Mouse (Mus musculus): ENCODE measurements around the gene Adgrb2. TPM values are rescaled to one million over a fixed set of nuclear protein-coding genes. Genes with fewer than 3 reads are reported as not detected.

Adgrb2 gene
- polyA plus RNA-seq, 1 experiment from 2014 or later = 0.33 TPM

DNA sequence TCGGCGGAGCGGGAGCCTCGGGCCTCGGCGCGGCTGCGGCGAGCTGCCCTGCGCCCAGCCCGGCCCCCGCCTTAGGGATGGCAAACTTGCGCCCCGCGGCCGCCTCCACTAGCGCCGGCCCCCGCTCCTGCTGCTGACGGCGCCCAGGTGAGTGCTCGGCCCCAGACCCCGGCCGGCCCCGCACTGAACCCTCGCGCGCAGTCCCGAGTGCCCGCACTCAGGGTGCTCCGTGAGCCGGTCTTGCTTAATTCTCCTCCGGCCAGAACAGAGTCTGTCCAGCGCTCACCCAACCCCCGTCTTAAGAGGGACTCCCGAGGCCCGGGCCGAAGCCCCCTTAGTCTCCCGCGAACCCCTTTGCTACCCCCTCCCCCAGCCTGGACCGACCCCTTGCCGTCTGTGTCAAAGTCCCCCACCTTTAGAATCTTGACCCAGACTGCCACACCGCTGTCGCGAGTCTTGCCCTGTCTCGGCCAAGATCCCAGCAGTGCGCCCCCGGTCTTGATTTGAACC, 546 bp downstream of the Adgrb2 start:
- TF ChIP-seq EP300 (IDR thresholded peaks at IDR 0.05) (no peak), CTCF (IDR thresholded peaks at IDR 0.05) (no peak)
- peak overlapping the region; percentile 50 for H3K4me3 ChIP-seq (ENCODE audit: low read depth, low read length)
- H3K9ac ChIP-seq (replicated peaks; ENCODE audit: low read depth) = no peak overlapping the region
- WGBS = under 1% methylated on average over 29 of the region's 48 CpGs
- peaks cover 16% of the 10 kb centered on the region; the same call in 1 of the 2 replicates for H3K4me1 ChIP-seq (ENCODE audit: insufficient read depth, low read depth, low read length)
- H3K27me3 ChIP-seq (replicated peaks; ENCODE audit: insufficient read depth, low read length) = peaks cover 45% of the 10 kb centered on the region
- peak; percentile 23 for DNase-seq (ENCODE audit: low spot score)
- ATAC-seq = peak; percentile 25
- no peaks in the 10 kb centered on the region for H3K9me3 ChIP-seq (ENCODE audit: low read length)
- no peaks in the 10 kb centered on the region for H3K36me3 ChIP-seq (ENCODE audit: insufficient read depth, low read length)
- H3K4me2 ChIP-seq (replicated peaks; ENCODE audit: low read depth, low read length) = peak overlapping the region; percentile 98
- no peak overlapping the region for H3K27ac ChIP-seq (ENCODE audit: low read length)

GRCm38 (mm10) chr4:129985671-129986441, 1.2 kb downstream of the Adgrb2 start:
- Histone ChIP-seq H3K4me1 (ENCODE audit: insufficient read depth, low read depth, low read length) (peaks cover 16% of the 10 kb centered on the region; the same call in 1 of the 2 replicates), H3K9me3 (ENCODE audit: low read length) (no peaks in the 10 kb centered on the region), H3K27me3 (replicated peaks; ENCODE audit: insufficient read depth, low read length) (peaks cover 45% of the 10 kb centered on the region), H3K9ac (replicated peaks; ENCODE audit: low read depth) (no peak overlapping the region), H3K27ac (ENCODE audit: low read length) (no peak overlapping the region), H3K4me2 (replicated peaks; ENCODE audit: low read depth, low read length) (peak overlapping the region; percentile 98), H3K4me3 (ENCODE audit: low read depth, low read length) (peak overlapping the region; percentile 50), H3K36me3 (ENCODE audit: insufficient read depth, low read length) (no peaks in the 10 kb centered on the region)
- TF ChIP-seq EP300 (IDR thresholded peaks at IDR 0.05) (no peak), CTCF (IDR thresholded peaks at IDR 0.05) (peak; percentile 55)
- WGBS = 2% methylated on average over 57 of the region's 58 CpGs
- ATAC-seq = no peak
- peak; percentile 16 for DNase-seq (ENCODE audit: low spot score)

DNA sequence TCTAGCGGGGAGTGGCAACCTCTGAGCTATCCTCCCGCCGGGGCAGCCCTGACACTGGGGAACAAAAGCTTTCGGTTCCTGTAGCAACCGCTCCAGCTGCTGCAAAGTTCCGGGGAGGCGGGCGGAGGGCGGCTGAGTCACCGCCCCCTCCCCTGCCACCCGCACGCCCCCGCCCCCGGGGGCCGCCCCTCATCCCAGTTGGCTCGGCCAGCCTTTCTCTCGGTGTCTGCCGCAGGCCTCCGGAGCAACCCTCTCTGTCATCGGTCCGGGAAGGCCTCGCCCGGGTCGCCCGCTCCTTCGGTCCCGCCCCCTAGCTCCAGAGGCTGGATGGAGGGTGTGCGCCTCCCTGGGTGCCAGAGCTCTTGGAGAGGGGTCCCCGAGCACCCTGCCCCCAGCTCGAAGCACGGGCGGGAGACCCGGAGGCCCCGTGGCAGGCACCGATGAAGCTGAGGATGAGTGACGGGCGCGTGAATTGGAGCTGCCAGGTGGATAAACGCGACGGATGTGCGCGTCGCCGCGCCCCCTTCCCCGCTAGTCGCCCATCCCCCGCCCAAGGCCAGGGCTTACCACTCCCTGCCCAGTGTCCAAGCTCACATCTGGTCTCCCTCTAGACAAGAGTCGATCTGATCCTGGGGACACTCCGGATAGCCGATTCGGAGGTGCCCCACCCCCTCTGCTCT, 3.3 kb downstream of the Adgrb2 start:
- Histone ChIP-seq H3K27me3 (replicated peaks; ENCODE audit: insufficient read depth, low read length) (peaks cover 34% of the 10 kb centered on the region), H3K4me2 (replicated peaks; ENCODE audit: low read depth, low read length) (peak overlapping the region; percentile 80), H3K27ac (ENCODE audit: low read length) (no peak overlapping the region), H3K4me3 (ENCODE audit: low read depth, low read length) (peak overlapping the region; percentile 48), H3K36me3 (ENCODE audit: insufficient read depth, low read length) (no peaks in the 10 kb centered on the region), H3K4me1 (ENCODE audit: insufficient read depth, low read depth, low read length) (peaks cover 16% of the 10 kb centered on the region; the same call in 1 of the 2 replicates), H3K9ac (replicated peaks; ENCODE audit: low read depth) (no peak overlapping the region), H3K9me3 (ENCODE audit: low read length) (no peaks in the 10 kb centered on the region)
- DNase-seq (ENCODE audit: low spot score) = peak; percentile 62
- peak; percentile 47 for ATAC-seq
- TF ChIP-seq EP300 (IDR thresholded peaks at IDR 0.05) = no peak
- no peak for TF ChIP-seq CTCF (IDR thresholded peaks at IDR 0.05)
- WGBS = 1% methylated on average over 42 of the region's 53 CpGs

- no peak overlapping the region for H3K27ac ChIP-seq (ENCODE audit: low read length)
- H3K4me3 ChIP-seq (ENCODE audit: low read depth, low read length) = no peak overlapping the region
- no peak for ATAC-seq
- no peak for TF ChIP-seq CTCF (IDR thresholded peaks at IDR 0.05)
- no peak for TF ChIP-seq EP300 (IDR thresholded peaks at IDR 0.05)
- 73% methylated on average over 4 of the region's 4 CpGs for WGBS
- peaks cover 13% of the 10 kb centered on the region; the same call in 1 of the 2 replicates for H3K4me1 ChIP-seq (ENCODE audit: insufficient read depth, low read depth, low read length)
- H3K9me3 ChIP-seq (ENCODE audit: low read length) = no peaks in the 10 kb centered on the region
- peaks cover 26% of the 10 kb centered on the region; the same call in 1 of the 2 replicates for H3K27me3 ChIP-seq (replicated peaks; ENCODE audit: insufficient read depth, low read length)
- no peak overlapping the region for H3K9ac ChIP-seq (replicated peaks; ENCODE audit: low read depth)
- no peak overlapping the region for H3K4me2 ChIP-seq (replicated peaks; ENCODE audit: low read depth, low read length)
- DNase-seq (ENCODE audit: low spot score) = no peak
- H3K36me3 ChIP-seq (ENCODE audit: insufficient read depth, low read length) = no peaks in the 10 kb centered on the region
Observed at GRCm38 (mm10) chr4:129989925-129990324, 5.3 kb downstream of the Adgrb2 start.

GRCm38 (mm10) chr4:129992720-129993119, 8.1 kb downstream of the Adgrb2 start:
- no peak for TF ChIP-seq CTCF (IDR thresholded peaks at IDR 0.05)
- no peak for TF ChIP-seq EP300 (IDR thresholded peaks at IDR 0.05)
- H3K4me1 ChIP-seq (ENCODE audit: insufficient read depth, low read depth, low read length) = no peaks in the 10 kb centered on the region; the same call in 1 of the 2 replicates
- H3K9ac ChIP-seq (replicated peaks; ENCODE audit: low read depth) = no peak overlapping the region
- peaks cover 7% of the 10 kb centered on the region; the same call in 1 of the 2 replicates for H3K27me3 ChIP-seq (replicated peaks; ENCODE audit: insufficient read depth, low read length)
- ATAC-seq (no peak), DNase-seq (ENCODE audit: low spot score) (no peak)
- H3K4me2 ChIP-seq (replicated peaks; ENCODE audit: low read depth, low read length) = no peak overlapping the region
- WGBS = 78% methylated on average over 16 of the region's 16 CpGs
- no peaks in the 10 kb centered on the region for H3K36me3 ChIP-seq (ENCODE audit: insufficient read depth, low read length)
- no peak overlapping the region for H3K27ac ChIP-seq (ENCODE audit: low read length)
- no peaks in the 10 kb centered on the region for H3K9me3 ChIP-seq (ENCODE audit: low read length)
- H3K4me3 ChIP-seq (ENCODE audit: low read depth, low read length) = no peak overlapping the region

DNA sequence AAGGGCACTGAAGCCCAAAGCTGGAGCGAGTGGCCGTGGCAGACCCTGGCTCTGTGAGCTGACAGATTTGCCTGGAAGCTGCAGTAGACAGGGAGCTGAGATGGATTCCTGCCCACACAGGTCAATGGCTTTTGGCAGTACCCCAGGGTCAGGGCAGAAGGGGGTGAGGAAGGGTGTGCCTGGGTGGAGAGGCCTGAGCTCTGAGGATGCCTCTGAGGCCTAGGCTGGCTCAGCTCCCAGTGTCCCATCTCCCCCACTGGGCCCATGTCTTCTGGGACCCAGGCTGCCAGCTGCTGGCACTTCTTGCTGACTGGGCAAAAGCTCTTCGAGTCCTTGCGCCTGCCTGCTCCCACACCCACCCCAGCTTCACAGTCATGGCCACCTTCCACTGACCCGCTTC, 8.5 kb downstream of the Adgrb2 start:
- TF ChIP-seq CTCF (IDR thresholded peaks at IDR 0.05) = no peak
- no peak for TF ChIP-seq EP300 (IDR thresholded peaks at IDR 0.05)
- Histone ChIP-seq H3K9me3 (ENCODE audit: low read length) (no peaks in the 10 kb centered on the region), H3K4me3 (ENCODE audit: low read depth, low read length) (no peak overlapping the region), H3K27me3 (replicated peaks; ENCODE audit: insufficient read depth, low read length) (peaks cover 2% of the 10 kb centered on the region; the same call in 1 of the 2 replicates), H3K4me2 (replicated peaks; ENCODE audit: low read depth, low read length) (no peak overlapping the region), H3K9ac (replicated peaks; ENCODE audit: low read depth) (no peak overlapping the region), H3K36me3 (ENCODE audit: insufficient read depth, low read length) (no peaks in the 10 kb centered on the region), H3K4me1 (ENCODE audit: insufficient read depth, low read depth, low read length) (no peaks in the 10 kb centered on the region; the same call in 1 of the 2 replicates), H3K27ac (ENCODE audit: low read length) (no peak overlapping the region)
- DNase-seq (ENCODE audit: low spot score) (no peak), ATAC-seq (no peak)
- 93% methylated on average over 5 of the region's 5 CpGs for WGBS

Measured in lung, postnatal 0 days (tissue).